In genomic region chr1:59926021-59926672, GRCm38 (mm10) we compare ENCODE assay signal across 13 mouse cellular contexts. TPM values are rescaled to one million over a fixed set of nuclear protein-coding genes. Genes with fewer than 3 reads are reported as not detected.
A peak's percentile ranks its signal among the peaks of the same experiment; 100 is the strongest.
DNase-seq lines count a peak whose midpoint lies in the region; ATAC-seq and TF ChIP-seq lines count a peak whose summit lies in the region.
"Had no signal": no experiment of that assay in that cellular context is flagged by ENCODE, and none has a peak within 500 bp of the region (broad histone marks: within the 10 kb centered on the region; RNA-seq: fewer than 3 reads in every experiment).

No protein-coding gene starts in this region.

- H3K4me1 ChIP-seq in heart, embryonic 10.5 days: peaks cover 12% of the 10 kb centered on the region

- ATAC-seq in erythroblast, adult 5-6 weeks (replicated peaks; ENCODE audit: low FRiP score, poor library complexity, severe bottlenecking): peak; percentile 35; the same call in 1 of the 2 replicates

- WGBS in heart, embryonic 10.5 days: 87% methylated on average over 3 of the region's 3 CpGs

- H3K27ac ChIP-seq in heart, embryonic 10.5 days: 0 out of 2 replicates have a peak overlapping the region, but pooled peaks have one; percentile 22
- peak overlapping the region; percentile 68; the same call in 1 of the 2 replicates for H3K27ac ChIP-seq in layer of hippocampus, adult 2 months

- H3K27me3 ChIP-seq in heart, embryonic 10.5 days (ENCODE audit: insufficient read depth, poor library complexity, severe bottlenecking): no peaks in the 10 kb centered on the region

- H3K36me3 ChIP-seq in heart, embryonic 10.5 days: no peaks in the 10 kb centered on the region

- no peak overlapping the region for H3K4me3 ChIP-seq in heart, embryonic 10.5 days
- no peak overlapping the region for H3K4me3 ChIP-seq in layer of hippocampus, adult 2 months

- no peak for TF ChIP-seq CTCF in layer of hippocampus, adult 2 months (conservative IDR thresholded peaks at IDR 0.05)

- no peaks in the 10 kb centered on the region for H3K9me3 ChIP-seq in heart, embryonic 10.5 days

- DNase-seq in cerebellum, adult 11-12 months: peak; percentile 31
- DNase-seq in cerebellum, adult 11 months: no peak
- no peak for DNase-seq in heart, embryonic 10.5 days (ENCODE audit: low spot score)
- no peak for DNase-seq in heart, adult 8-10 months (ENCODE audit: low spot score)
- DNase-seq in layer of hippocampus, adult 2 months (ENCODE audit: low spot score in 2 of 2): no peak
- DNase-seq in layer of hippocampus, adult 11-12 months (ENCODE audit: low spot score): no peak
- DNase-seq in left cerebral cortex, adult 18-20 months (ENCODE audit: low spot score in 2 of 2): no peak
- DNase-seq: embryo, embryonic 11 days; heart, adult 18-20 months; heart, postnatal 36 days; kidney, adult 8-10 months; lung, postnatal 4 days had no signal

RNA-seq across cellular contexts. Expression of gene Fam117b, which starts 13.3 kb away (rescaled TPM):
- 4.6 and 6.7 TPM in 2 replicates for polyA plus RNA-seq in heart, embryonic 10.5 days (2016; fragmentation: Nextera tagmentation; extraction: Ambion mirVana)
- total RNA-seq in heart, adult 8-10 months (2022): 10 to 100 TPM; 12.8 to 16.0 (median 15.8) TPM
- 10 to 100 TPM; 55.7 to 57.3 TPM for total RNA-seq in layer of hippocampus, adult 2 months (2021)
- total RNA-seq in erythroblast, adult 5-6 weeks (2015; ENCODE audit: low replicate concordance): 7.3 and 9.4 TPM in 2 replicates
- total RNA-seq in erythroblast, adult 5-6 weeks (2017; ENCODE audit: low replicate concordance): 7.8 and 8.9 TPM in 2 replicates
- total RNA-seq in left cerebral cortex, adult 18-20 months (2021): 10 to 100 TPM; 55.5 to 56.7 TPM
